In the genomic region with DNA sequence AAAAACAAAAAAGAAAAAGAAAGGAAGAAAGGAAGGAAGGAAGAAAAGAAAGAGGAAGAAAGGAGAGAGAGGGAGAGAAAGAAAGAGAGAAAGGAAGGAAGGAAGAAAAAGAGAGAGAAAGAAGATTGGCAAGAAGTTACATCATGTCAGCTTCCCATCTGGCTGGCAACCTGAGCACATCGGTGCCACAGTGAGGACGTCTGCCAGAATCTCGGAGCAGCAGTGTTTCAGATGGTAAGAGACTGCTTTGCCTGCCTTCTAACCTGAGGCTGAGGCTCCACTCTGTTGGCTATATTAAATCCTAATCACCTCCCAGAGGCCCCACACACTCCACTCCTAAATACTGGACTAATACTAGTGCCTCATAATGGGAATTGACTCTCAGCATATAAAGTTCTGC, we compare ENCODE assay signal across 26 mouse cellular contexts. TPM values are rescaled to one million over a fixed set of nuclear protein-coding genes. Genes with fewer than 3 reads are reported as not detected.
DNase-seq lines count a peak whose midpoint lies in the region; ATAC-seq and TF ChIP-seq lines count a peak whose summit lies in the region.
"Had no signal": no experiment of that assay in that cellular context is flagged by ENCODE, and none has a peak within 500 bp of the region (broad histone marks: within the 10 kb centered on the region; RNA-seq: fewer than 3 reads in every experiment).

No protein-coding gene starts in this region.

- H3K27me3 ChIP-seq in forebrain, embryonic 14.5 days (replicated peaks; ENCODE audit: control insufficient read depth, insufficient read depth, low read length), result no peaks in the 10 kb centered on the region
- H3K27me3 ChIP-seq in forebrain, embryonic 11.5 days (ENCODE audit: control insufficient read depth, insufficient read depth, low read length), result no peaks in the 10 kb centered on the region
- no peaks in the 10 kb centered on the region for H3K27me3 ChIP-seq in hindbrain, postnatal 0 days (ENCODE audit: insufficient read depth, low read length)
- H3K27me3 ChIP-seq in hindbrain, embryonic 13.5 days, result no peaks in the 10 kb centered on the region
- H3K27me3 ChIP-seq in myocyte (ENCODE audit: control insufficient read depth, insufficient read depth, insufficient read length), result no peaks in the 10 kb centered on the region
- H3K27me3 ChIP-seq: embryonic facial prominence, embryonic 12.5 days; heart, embryonic 13.5 days; limb, embryonic 12.5 days; liver, embryonic 15.5 days; midbrain, embryonic 15.5 days; neural tube, embryonic 13.5 days; stomach, embryonic 15.5 days had no signal

- no peak overlapping the region for H3ac ChIP-seq in myocyte (ENCODE audit: control insufficient read depth, insufficient read length)

- H3K4me1 ChIP-seq in forebrain, embryonic 14.5 days (ENCODE audit: control insufficient read depth, insufficient read depth, low read length), result peaks cover 7% of the 10 kb centered on the region; the same call in 1 of the 2 replicates
- H3K4me1 ChIP-seq in forebrain, embryonic 11.5 days (replicated peaks; ENCODE audit: control insufficient read depth, insufficient read depth, low read length), result no peaks in the 10 kb centered on the region
- H3K4me1 ChIP-seq in hindbrain, postnatal 0 days (ENCODE audit: insufficient read depth, low read length), result peaks cover 11% of the 10 kb centered on the region; the same call in 1 of the 2 replicates
- peaks cover 10% of the 10 kb centered on the region for H3K4me1 ChIP-seq in hindbrain, embryonic 13.5 days (replicated peaks)
- H3K4me1 ChIP-seq: embryonic facial prominence, embryonic 12.5 days; limb, embryonic 12.5 days; liver, embryonic 15.5 days; stomach, embryonic 15.5 days had no signal

- no peak; the same call in 1 of the 2 replicates for ATAC-seq in forebrain, embryonic 14.5 days
- ATAC-seq in forebrain, embryonic 11.5 days (replicated peaks; ENCODE audit: low FRiP score), result no peak
- peak; percentile 21; the same call in 1 of the 2 replicates for ATAC-seq in hindbrain, postnatal 0 days
- ATAC-seq in hindbrain, embryonic 13.5 days (ENCODE audit: low FRiP score), result no peak
- ATAC-seq: activated CD4-positive, CD25-positive, alpha-beta regulatory T cell, adult 4 months; inflammation-experienced regulatory T-cells, adult 6 months; midbrain, embryonic 15.5 days had no signal

- H3K4me3 ChIP-seq in forebrain, embryonic 14.5 days (ENCODE audit: low read depth, low read length), result no peak overlapping the region
- H3K4me3 ChIP-seq in forebrain, embryonic 11.5 days (ENCODE audit: low read depth, low read length), result no peak overlapping the region
- no peak overlapping the region for H3K4me3 ChIP-seq in hindbrain, postnatal 0 days (ENCODE audit: low read length)
- H3K4me3 ChIP-seq in hindbrain, embryonic 13.5 days, result no peak overlapping the region
- H3K4me3 ChIP-seq in myocyte, result no peak overlapping the region
- H3K4me3 ChIP-seq: embryonic facial prominence, embryonic 12.5 days; heart, embryonic 13.5 days; left cerebral cortex, adult 2 months; limb, embryonic 12.5 days; liver, embryonic 15.5 days; midbrain, embryonic 15.5 days; neural tube, embryonic 13.5 days; stomach, embryonic 15.5 days had no signal

- no peak overlapping the region for H3K27ac ChIP-seq in forebrain, embryonic 14.5 days (ENCODE audit: low read depth, low read length)
- no peak overlapping the region for H3K27ac ChIP-seq in forebrain, embryonic 11.5 days (ENCODE audit: low read depth, low read length)
- peak overlapping the region; percentile 38 for H3K27ac ChIP-seq in hindbrain, postnatal 0 days
- H3K27ac ChIP-seq in hindbrain, embryonic 13.5 days, result no peak overlapping the region
- H3K27ac ChIP-seq: embryonic facial prominence, embryonic 12.5 days; heart, embryonic 13.5 days; left cerebral cortex, adult 2 months; limb, embryonic 12.5 days; liver, embryonic 15.5 days; midbrain, embryonic 15.5 days; neural tube, embryonic 13.5 days; stomach, embryonic 15.5 days had no signal

- no peak for TF ChIP-seq CTCF in hindbrain, postnatal 0 days (IDR thresholded peaks at IDR 0.05; ENCODE audit: low read depth)

- peak; percentile 64 for DNase-seq in forebrain, embryonic 14.5 days (ENCODE audit: low spot score)
- DNase-seq in forebrain, embryonic 11.5 days (ENCODE audit: low spot score), result no peak
- DNase-seq in hindbrain, postnatal 0 days (ENCODE audit: low spot score), result peak; percentile 58
- peak; percentile 60 for DNase-seq in brain, adult 2 months (ENCODE audit: low read depth, low spot score)
- DNase-seq: adrenal gland, adult 2 months; B cell, adult 2 months; cerebellum, adult 11-12 months; embryo, embryonic 11 days; heart, postnatal 10 days; kidney, adult 11 months; kidney, postnatal 14 days; lung, embryonic 14.5 days; lung, postnatal 14 days; right cerebral cortex, postnatal 14 days had no signal

- no peaks in the 10 kb centered on the region for H3K79me2 ChIP-seq in myocyte (ENCODE audit: control insufficient read depth, insufficient read depth)

- H3K9ac ChIP-seq in forebrain, embryonic 14.5 days (ENCODE audit: low read length), result no peak overlapping the region
- no peak overlapping the region for H3K9ac ChIP-seq in forebrain, embryonic 11.5 days (ENCODE audit: low read length)
- H3K9ac ChIP-seq in hindbrain, postnatal 0 days (replicated peaks; ENCODE audit: low read length), result no peak overlapping the region
- H3K9ac ChIP-seq in hindbrain, embryonic 13.5 days, result no peak overlapping the region
- H3K9ac ChIP-seq: embryonic facial prominence, embryonic 12.5 days; heart, embryonic 13.5 days; limb, embryonic 12.5 days; liver, embryonic 15.5 days; lung, embryonic 14.5 days; midbrain, embryonic 15.5 days; neural tube, embryonic 13.5 days; stomach, embryonic 15.5 days had no signal

- H3K4me2 ChIP-seq in forebrain, embryonic 14.5 days (ENCODE audit: low read length), result no peak overlapping the region
- H3K4me2 ChIP-seq in forebrain, embryonic 11.5 days (ENCODE audit: low read depth, low read length, severe bottlenecking), result no peak overlapping the region
- H3K4me2 ChIP-seq in hindbrain, postnatal 0 days (ENCODE audit: low read depth, low read length), result no peak overlapping the region
- no peak overlapping the region for H3K4me2 ChIP-seq in hindbrain, embryonic 13.5 days
- H3K4me2 ChIP-seq in myocyte (ENCODE audit: low read depth), result no peak overlapping the region
- H3K4me2 ChIP-seq: embryonic facial prominence, embryonic 12.5 days; heart, embryonic 13.5 days; limb, embryonic 12.5 days; liver, embryonic 15.5 days; lung, embryonic 14.5 days; midbrain, embryonic 15.5 days; neural tube, embryonic 13.5 days; stomach, embryonic 15.5 days had no signal

- no peak for TF ChIP-seq POLR2A in myocyte (IDR thresholded peaks at IDR 0.05; ENCODE audit: insufficient read length, low read depth)

- H3K36me3 ChIP-seq in forebrain, embryonic 14.5 days (ENCODE audit: control insufficient read depth, insufficient read depth, low read length), result peaks cover 3% of the 10 kb centered on the region; the same call in 1 of the 2 replicates
- no peaks in the 10 kb centered on the region; the same call in 1 of the 2 replicates for H3K36me3 ChIP-seq in forebrain, embryonic 11.5 days (ENCODE audit: control insufficient read depth, insufficient read depth, low read length)
- H3K36me3 ChIP-seq in hindbrain, postnatal 0 days (ENCODE audit: insufficient read depth, low read length), result peaks cover under 1% of the 10 kb centered on the region; the same call in 1 of the 2 replicates
- peaks cover 2% of the 10 kb centered on the region for H3K36me3 ChIP-seq in hindbrain, embryonic 13.5 days
- H3K36me3 ChIP-seq in myocyte (ENCODE audit: control insufficient read depth, insufficient read depth), result peaks cover 2% of the 10 kb centered on the region
- H3K36me3 ChIP-seq: midbrain, embryonic 15.5 days had no signal

- H3K9me3 ChIP-seq in forebrain, embryonic 14.5 days (replicated peaks; ENCODE audit: control insufficient read depth, low read length), result no peaks in the 10 kb centered on the region
- H3K9me3 ChIP-seq in forebrain, embryonic 11.5 days (ENCODE audit: control insufficient read depth, low read length), result no peaks in the 10 kb centered on the region
- no peaks in the 10 kb centered on the region for H3K9me3 ChIP-seq in hindbrain, postnatal 0 days (ENCODE audit: low read length)
- no peaks in the 10 kb centered on the region for H3K9me3 ChIP-seq in hindbrain, embryonic 13.5 days
- H3K9me3 ChIP-seq: embryonic facial prominence, embryonic 12.5 days; heart, embryonic 13.5 days; limb, embryonic 12.5 days; liver, embryonic 15.5 days; midbrain, embryonic 15.5 days; neural tube, embryonic 13.5 days; stomach, embryonic 15.5 days had no signal

- 47% methylated on average over 3 of the region's 3 CpGs for whole genome bisulfite sequencing in forebrain, embryonic 14.5 days
- WGBS in forebrain, embryonic 11.5 days, result 91% methylated on average over 3 of the region's 3 CpGs
- WGBS in hindbrain, postnatal 0 days, result 25% methylated on average over 3 of the region's 3 CpGs
- 75% methylated on average over 3 of the region's 3 CpGs for WGBS in hindbrain, embryonic 13.5 days

TF ChIP-seq in myocyte, 11 proteins besides CTCF, POLR2A, EP300 and RAD21:
- TF ChIP-seq CEBPB (IDR thresholded peaks at IDR 0.05; ENCODE audit: insufficient read depth, poor library complexity, severe bottlenecking) (0 out of 2 replicates have a peak, but pooled peaks have one; percentile 27), TCF12 (IDR thresholded peaks at IDR 0.05; ENCODE audit: insufficient read depth, poor library complexity, severe bottlenecking) (no peak), REST (IDR thresholded peaks at IDR 0.05; ENCODE audit: insufficient read depth, insufficient read length) (no peak), TCF3 (IDR thresholded peaks at IDR 0.05; ENCODE audit: insufficient read length, low read depth) (no peak)

RNA-seq across cellular contexts. Expression of a gene that starts 15.6 kb away (rescaled TPM):
- 180 and 195 TPM in 2 replicates for polyA plus RNA-seq in forebrain, embryonic 14.5 days (2014; fragmentation: Nextera tagmentation; extraction: Ambion mirVana)
- polyA plus RNA-seq in forebrain, embryonic 11.5 days (2014; fragmentation: Nextera tagmentation; extraction: Ambion mirVana), result 119 and 130 TPM in 2 replicates
- total RNA-seq in hindbrain, postnatal 0 days (2014; rRNA removed), result 39.8 and 41.9 TPM in 2 replicates
- polyA plus RNA-seq in hindbrain, postnatal 0 days (2015; fragmentation: Nextera tagmentation; extraction: Ambion mirVana), result 66.3 and 66.8 TPM in 2 replicates
- 119 and 132 TPM in 2 replicates for polyA plus RNA-seq in hindbrain, embryonic 13.5 days (2015; fragmentation: Nextera tagmentation; extraction: Ambion mirVana)
- 2.7 TPM for polyA plus RNA-seq in myocyte (2012; fragmentation: generic; extraction: Trizol)

RNA-seq across cellular contexts. Expression of a gene that starts 57.2 kb away (rescaled TPM):
- polyA plus RNA-seq in forebrain, embryonic 14.5 days (2014; fragmentation: Nextera tagmentation; extraction: Ambion mirVana), result 146 and 153 TPM in 2 replicates
- polyA plus RNA-seq in forebrain, embryonic 11.5 days (2014; fragmentation: Nextera tagmentation; extraction: Ambion mirVana), result 153 and 156 TPM in 2 replicates
- total RNA-seq in hindbrain, postnatal 0 days (2014; rRNA removed), result 93.7 and 98.4 TPM in 2 replicates
- polyA plus RNA-seq in hindbrain, postnatal 0 days (2015; fragmentation: Nextera tagmentation; extraction: Ambion mirVana), result 102 and 106 TPM in 2 replicates
- polyA plus RNA-seq in hindbrain, embryonic 13.5 days (2015; fragmentation: Nextera tagmentation; extraction: Ambion mirVana), result 153 and 154 TPM in 2 replicates
- polyA plus RNA-seq in myocyte (2012; fragmentation: generic; extraction: Trizol), result 48.5 TPM

Comparison
In these comparisons a context has a peak if more than half of its experiments do, and no peak if none do; other contexts are left out.
1. RNA of a gene that starts 15.6 kb away (polyA plus RNA-seq): 180 to 195 TPM in forebrain, embryonic 14.5 days, 119 to 132 TPM in hindbrain, embryonic 13.5 days, 119 to 130 TPM in forebrain, embryonic 11.5 days and 66.3 to 66.8 TPM in hindbrain, postnatal 0 days; 2.7 TPM in myocyte (single experiment); every median in the first group is over 10 times any median in the second.